Mouse (Mus musculus) lung, postnatal 0 days (tissue): ENCODE data around the gene Atp4a.

Experiments
- CTCF ChIP-seq: IDR thresholded peaks from 2 replicates; pipeline ENCODE4 v1.5.1; 2016; ENCODE audit warnings: antibody characterized with exemption, mild to moderate bottlenecking
- EP300 ChIP-seq: IDR thresholded peaks from 2 replicates; pipeline ENCODE4 v1.6.1; 2016; ENCODE audit warnings: antibody characterized with exemption, mild to moderate bottlenecking, control low read depth

DNA sequence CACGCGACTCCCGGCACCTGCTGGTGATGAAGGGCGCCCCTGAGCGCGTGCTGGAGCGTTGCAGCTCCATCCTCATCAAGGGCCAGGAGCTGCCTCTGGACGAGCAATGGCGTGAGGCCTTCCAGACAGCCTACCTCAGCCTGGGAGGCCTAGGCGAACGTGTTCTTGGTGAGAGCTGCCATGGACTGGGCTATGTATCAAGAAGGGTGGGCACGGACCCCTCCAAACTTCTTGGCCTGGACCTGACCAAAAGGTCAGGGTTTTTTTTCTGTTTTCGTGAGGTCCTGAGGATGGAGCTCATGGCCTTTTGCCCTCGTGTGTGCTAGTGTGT, 5.7 kb downstream of the Atp4a start:
- TF ChIP-seq CTCF (peak; percentile 27), EP300 (no peak)
